Mouse (Mus musculus) kidney, adult 2 months (tissue): Measurements from ENCODE around the gene Rae1.

Source experiments
- CTCF ChIP-seq: fragments of 200-500 bp; conservative IDR thresholded peaks from 2 replicates; pipeline ENCODE4 v1.5.1; 2011; ENCODE audit warnings: low read depth, mild to moderate bottlenecking, control low read depth, low read length, moderate library complexity, mixed read lengths; ENCODE audit not compliant: insufficient read depth, insufficient read length
- POLR2A ChIP-seq: fragments of 200-500 bp; IDR thresholded peaks from one replicate; pipeline ENCODE4 v1.6.1; 2011; ENCODE audit warnings: low read depth, low read length, control low read depth

- TF ChIP-seq CTCF (no peak), POLR2A (no peak)
Observed at GRCm38 (mm10) chr2:173033531-173033930, 33.6 kb downstream of the Rae1 start.
